Mouse (Mus musculus): ENCODE measurements around the gene Lrp3.
"Not testable (repeated sequence)": the region's sequence is repeated elsewhere in the genome, so short reads cannot be mapped to it uniquely, and the experiment has no call there.

Gene Lrp3

DNA sequence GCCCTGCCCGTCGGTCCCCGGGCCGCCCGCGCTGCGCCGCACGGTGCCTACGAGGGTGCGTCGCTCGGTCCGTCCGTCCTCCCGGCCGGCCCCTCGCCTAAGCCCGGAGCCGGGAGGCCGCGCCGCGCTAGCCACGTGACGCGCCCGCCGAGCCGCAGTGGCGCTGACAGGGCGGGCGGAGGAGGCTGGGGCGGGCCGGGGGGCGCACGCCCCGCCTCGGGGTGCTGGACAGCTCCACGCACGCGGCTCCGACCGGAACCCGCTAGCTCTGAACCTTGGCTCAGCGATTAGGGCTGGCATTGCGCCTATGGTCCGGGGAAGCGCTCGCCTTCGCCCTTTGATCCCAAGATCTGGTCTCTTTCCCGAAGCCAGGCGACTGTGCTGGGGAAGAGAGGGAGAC is at the start of gene Lrp3:
Lrp3 (minus strand) TSS at position 274 of the 400 bp plus-strand sequence.
- peak in 1 of 2 experiments; percentile 69 for DNase-seq (ENCODE audit: low spot score in 2 of 2)

DNA sequence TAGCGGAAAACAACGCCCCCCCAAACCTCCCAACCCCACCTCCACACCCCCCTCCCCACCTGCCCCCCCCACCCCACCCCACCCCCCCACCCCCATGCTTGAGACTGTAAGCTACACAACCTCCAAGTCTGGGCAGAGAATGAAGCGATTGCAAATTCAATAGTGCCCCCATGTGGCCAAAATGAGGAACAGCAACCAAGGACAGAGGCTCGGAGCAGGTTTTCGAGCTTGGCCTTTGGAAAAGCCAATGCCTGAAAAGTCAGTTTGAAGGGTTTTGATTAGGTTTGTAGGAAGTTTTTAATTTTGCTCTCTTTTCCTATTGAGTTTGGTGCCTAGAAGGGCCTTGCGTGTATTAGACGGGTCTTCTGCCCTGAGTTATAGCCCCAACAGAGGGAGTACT is 49.4 kb upstream of the Lrp3 start:
- DNase-seq (ENCODE audit: low spot score in 2 of 2) = peak in 1 of 2 experiments; percentile 49

DNA sequence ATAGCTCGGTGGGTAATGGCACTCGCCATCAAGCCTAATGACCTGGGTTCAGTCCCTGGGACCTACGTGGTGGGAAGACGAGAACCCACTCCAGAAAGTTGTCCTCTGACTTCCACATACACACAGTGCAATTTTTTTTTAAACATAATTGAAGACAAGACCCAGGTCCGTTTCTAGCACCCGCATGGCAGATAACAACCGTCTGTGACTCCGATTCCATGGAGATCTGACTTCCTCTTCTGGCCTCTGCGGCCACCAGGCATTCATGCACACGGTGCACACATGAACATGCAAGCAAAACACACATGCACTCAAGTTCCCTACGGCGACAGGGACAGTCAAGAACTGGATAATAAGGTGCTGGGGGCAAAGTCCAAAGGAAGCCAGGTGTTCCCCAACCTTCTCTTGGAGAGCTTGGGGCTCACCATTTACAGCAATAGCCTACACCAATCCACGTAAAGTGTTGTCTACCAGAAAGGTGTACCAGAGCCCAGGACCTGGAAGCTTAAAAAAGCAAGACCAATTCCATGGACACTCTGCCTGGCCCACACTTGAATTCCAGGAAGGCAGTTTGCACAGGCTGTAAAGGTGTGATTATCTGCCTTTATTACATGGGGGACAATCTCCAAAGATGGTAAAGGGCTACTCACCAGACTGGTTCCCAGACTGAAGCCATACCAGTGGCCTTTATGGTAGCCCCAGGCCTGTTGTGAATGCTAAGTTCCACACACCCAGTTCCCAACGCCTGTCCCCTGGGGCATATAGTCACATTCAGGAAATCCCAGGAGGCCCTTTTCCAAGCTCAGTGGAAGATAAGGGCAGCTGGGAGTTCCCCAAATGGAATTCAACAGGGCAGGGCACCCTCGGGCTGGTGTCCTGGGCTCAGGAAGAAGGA is 48.5 kb upstream of the Lrp3 start:
- DNase-seq (ENCODE audit: low spot score in 2 of 2) = no peak

DNA sequence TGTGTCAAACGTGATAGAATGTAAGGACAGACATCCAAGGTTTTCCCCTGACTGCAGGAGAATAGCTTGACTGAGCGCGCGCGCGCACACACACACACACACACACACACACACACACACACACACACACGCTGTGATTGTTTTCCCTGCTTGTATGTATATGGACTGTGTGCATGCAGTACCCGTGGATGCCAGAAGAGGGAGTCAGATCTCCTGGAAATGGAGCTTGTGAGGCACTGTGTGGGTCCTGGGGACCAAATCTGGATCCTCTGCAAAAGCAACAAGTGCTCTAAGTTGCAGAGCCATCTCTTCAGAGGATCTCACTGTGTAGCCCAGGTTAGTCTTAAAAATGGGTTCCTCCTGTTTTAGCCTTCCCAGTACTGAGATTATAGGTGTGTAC is 44.1 kb upstream of the Lrp3 start:
- no peak for DNase-seq (ENCODE audit: low spot score in 2 of 2)

DNA sequence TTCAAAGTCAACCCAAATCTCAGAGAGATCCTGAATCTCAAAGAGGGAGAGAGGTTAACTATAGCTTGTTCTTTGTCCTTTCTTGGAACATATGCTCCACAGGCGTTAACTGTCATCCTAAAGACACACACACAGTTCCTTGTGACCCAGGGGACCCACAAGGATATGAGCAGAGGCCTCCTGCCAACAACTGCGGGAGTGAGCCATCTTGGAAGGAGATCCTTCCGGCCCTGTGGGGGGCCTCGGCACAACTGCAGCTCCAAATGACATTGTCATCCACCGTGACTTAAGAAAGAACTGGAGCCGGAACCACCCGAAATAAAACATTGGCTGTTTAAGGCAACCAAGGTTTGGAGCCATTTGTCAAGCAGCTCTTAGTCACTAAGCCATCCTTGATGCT is 43.0 kb upstream of the Lrp3 start:
- no peak for DNase-seq (ENCODE audit: low spot score in 2 of 2)

DNA sequence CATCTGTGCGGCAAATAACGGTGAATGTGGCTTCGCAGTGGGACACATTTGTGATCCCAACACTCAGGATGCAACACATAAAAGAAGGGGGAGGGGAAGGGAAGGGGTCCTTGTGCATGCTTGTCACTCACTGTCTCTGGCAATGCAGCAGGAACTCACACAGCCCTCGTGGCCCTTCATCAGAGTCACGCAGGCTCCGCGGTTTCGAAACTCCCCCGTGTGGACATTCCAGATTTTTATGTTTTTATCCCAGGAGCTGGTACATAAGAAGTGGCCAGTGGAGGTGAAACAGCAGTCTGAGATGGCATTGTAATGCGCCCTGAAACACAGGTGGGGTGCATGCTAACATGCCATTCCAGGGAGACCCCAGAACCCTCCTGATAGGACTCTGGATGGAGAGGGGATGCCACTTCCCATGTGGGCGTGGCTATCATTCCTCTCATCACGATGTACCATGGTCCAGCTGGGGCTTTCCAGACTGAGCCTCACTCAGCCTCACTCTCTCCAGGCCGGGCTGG is 36.8 kb upstream of the Lrp3 start:
- DNase-seq (ENCODE audit: low spot score in 2 of 2) = no peak

DNA sequence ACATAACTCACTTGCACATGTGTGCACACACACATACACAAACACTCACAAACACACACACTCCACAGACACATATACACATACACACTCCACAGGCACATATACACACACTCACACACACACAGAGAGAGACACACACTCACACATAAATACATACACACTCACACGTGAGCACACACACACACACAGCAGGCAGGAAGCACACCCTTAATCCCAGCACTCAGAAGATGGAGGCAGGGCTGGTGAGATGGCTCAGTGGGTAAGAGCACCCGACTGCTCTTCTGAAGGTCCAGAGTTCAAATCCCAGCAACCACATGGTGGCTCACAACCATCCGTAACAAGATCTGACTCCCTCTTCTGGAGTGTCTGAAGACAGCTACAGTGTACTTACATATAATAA is 22.6 kb upstream of the Lrp3 start:
- DNase-seq (ENCODE audit: low spot score in 2 of 2) = not testable (repeated sequence)

DNA sequence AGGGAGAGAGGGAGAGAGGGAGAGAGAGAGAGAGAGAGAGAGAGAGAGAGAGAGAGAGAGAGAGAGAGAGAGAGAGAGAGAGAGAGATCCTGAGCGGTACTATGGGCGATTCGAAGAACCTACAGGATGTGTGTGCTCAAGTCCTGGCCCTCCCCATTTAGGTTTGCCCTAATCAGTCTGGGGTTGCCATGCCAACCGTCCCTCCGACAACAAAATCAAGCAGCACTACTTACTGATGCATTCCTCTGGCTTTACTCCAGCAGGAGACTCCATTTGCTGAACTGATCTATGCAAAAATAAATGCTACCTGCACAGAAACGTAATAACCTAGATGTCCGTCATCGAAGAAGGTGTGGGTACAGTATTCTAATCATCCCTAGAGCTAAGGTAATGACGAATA is 20.0 kb upstream of the Lrp3 start:
- DNase-seq (ENCODE audit: low spot score in 2 of 2) = peak; percentile 58 to 71

DNA sequence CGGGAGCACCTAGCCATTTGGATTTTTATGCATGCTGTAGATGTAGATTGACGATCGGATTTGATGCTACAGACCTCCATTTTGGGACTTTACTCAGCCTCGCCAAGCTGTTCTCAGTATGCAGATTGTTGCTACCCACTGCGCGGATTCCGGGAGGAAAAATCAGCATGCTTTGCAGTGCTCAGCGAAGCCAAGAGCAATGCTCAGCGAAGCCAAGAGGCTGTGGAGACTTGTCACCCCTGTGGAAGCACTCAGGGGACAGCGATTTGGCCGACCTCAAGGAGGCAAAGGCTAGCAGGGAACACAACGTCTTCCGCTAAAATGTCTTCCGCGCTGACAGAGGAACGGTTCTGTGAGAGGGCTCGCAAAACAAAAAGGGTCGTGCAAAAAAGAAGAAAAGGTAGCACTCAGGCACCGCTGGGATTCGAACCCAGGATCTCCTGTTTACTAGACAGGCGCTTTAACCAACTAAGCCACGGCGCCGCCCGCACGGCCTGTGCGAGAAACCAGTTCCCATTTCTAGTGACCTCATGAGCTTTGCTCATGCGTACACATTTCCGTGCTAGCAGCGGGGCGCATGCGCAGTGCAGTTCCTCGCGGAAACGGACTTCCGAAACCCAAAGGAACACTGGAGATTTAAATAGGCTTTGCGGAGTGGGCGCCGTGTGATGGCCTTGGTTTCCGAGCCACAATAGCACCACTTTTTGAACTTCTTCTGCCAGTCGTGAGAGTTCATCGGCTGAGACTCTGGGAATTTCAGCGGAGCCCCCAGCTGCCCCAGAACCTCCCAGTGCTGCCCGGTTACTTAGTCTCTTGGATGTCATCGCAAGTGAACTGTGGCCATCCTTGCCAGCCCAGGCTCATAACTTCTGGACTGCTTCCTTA is 19.3 kb upstream of the Lrp3 start:
- DNase-seq (ENCODE audit: low spot score in 2 of 2) = peak; percentile 94 to 99

DNA sequence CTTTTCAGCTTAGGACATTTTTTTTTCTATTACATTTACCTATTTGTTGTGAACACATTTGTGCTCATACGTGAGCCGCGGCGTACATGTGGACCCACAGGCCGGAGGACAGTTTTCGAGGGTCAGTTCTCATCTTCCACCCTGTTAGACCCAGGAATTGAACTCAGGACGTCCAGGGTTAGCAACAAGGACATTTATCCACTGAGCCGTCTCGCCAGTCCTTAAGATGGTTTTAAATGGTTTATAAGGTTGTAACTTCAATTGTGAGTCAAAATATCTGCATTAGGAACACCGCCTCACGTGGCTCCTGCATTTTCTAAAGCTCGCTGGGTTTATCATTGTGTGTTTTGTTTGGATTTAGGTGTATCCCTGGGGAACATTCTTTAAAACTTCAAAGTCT is 18.6 kb upstream of the Lrp3 start:
- no peak for DNase-seq (ENCODE audit: low spot score in 2 of 2)

DNA sequence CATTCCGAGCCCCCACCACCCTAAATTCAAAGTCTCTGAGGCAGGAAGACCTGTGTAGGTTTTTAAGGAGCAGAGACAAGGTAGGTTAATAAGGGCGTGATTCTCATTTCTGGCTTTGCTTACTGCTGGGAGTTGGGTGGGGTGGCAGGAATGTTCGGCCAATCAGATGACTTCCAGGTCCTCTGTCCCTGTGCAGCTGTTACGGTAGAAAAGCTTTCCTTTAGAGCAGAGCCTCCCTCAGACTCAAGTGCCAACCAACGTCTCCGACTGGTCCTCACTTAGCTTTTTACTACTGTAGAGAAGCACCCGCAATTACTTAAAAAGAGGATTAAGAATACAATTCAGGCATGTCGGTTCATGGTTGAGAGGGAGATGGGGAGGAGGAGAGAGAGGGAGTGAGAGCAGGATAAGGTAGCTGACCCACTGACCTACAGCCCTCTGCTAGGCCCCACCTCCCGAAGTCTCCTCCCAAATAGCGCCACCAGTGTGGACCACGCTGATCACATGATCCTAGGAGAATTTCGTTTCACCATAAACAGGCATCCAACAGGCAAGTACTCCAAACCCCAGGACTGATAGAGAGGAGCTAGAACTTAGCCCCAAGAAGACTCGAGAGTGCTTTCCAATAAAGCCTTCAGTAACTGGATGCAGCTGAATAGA is 17.6 kb upstream of the Lrp3 start:
- no peak for DNase-seq (ENCODE audit: low spot score in 2 of 2)

DNA sequence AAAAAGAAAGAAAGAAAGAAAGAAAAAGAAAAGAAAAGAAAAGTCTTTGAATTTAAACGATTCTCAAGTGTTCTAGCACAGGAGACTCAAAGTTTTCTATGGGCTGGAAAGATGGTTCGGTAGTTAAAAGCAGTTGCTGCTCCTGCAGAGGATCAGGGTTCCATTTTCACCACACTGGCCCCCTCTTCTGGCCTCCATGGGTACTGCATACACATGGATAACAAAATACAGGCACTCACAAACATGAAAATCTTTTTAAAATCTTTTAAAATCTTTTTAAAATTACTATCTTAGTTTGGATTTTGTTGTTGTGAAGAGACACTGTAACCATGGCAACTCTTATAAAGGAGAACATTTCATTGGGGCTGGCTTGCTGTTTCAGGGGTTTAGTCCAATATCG is 15.0 kb upstream of the Lrp3 start:
- DNase-seq (ENCODE audit: low spot score in 2 of 2) = no peak

DNA sequence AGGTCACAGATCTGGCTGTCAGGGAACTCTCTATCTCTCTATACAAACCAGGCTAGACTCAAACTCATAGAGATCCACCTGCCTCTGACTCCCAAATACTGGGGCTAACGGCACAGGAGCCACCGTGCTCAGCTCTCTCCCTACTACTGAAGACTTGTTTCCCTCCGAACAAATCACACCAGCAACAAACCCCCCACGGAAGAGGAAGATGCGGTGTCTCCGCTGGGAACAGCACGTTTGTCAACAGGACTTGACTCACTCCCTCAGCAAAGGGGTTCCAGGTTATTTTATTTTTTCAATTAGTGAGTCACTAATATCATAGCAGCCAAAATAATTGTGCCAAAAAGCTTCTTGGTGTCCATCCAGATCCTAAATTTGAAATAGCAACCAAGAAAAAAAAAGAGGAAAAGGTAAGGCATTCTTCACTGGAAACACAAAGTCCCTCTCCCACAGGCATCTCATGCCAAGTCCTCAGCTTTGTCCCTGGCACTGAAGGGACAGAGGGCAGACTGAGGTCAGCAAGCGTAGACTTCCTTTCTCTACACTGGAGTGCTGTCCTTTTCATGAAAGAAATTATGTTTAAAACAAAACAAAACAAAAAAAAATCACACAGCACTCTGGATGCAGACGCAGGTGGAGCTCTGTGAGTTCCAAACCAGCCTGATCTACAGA is 5.5 kb upstream of the Lrp3 start:
- DNase-seq (ENCODE audit: low spot score in 2 of 2) = no peak

DNA sequence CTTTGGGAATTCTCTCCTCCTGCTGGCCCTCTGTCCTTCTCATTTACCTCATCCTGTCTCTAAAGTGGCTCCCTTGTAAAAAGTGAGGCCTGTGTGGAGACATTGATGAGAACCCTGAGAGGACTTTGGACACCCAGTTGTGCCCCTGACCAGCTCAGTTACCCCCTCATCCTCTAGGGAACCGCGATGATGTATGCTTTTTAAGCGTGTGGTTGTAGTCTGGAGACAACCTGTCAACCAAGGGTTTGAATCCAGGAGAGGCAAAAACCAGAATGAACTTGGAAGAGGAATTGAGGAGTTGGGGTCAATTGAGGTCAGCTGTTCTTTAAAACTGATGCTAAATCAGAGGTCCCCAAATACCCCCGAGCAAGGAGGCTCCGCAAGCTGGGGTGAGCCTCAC is 433 bp upstream of the Lrp3 start:
- no peak for DNase-seq (ENCODE audit: low spot score in 2 of 2)

DNA sequence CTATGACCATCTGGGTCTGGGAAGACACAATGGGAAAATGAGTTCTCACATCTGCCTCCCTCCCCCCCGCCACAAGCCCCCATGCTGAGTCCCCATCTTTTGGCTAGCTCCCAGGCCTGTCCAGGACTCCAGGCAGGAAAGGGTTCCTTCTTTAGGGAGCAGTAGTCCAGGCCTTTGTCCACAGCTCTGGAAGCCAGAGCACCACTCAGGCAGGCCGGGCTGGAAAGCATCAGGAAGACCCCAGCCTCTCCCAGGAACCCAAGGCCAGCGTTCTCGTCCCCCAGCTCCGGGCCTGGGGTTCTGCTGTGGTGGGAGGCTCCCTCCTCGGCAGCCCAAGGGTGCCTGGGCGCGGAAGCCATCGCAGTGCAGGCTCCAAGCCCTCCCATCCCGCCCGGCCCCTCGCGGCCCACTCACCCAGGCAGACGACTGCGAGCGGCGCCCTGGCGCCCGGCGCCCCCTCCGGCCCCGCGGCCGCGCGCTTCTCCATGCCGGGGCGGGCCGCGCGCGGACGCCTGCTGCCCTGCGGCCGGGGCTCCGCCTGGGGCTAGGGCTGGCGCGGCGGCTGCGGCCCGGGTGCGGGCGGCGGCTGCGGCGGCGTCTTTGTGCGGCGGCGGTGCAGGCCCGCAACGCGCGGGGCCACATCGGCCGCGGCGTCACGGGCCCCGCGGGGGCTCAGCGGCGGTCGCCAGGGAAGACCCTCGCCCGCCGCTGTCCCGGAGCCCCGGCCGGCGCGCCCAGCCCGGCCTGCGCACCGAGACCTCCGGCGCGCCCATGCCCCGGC is 666 bp downstream of the Lrp3 start:
- DNase-seq (ENCODE audit: low spot score in 2 of 2) = no peak

DNA sequence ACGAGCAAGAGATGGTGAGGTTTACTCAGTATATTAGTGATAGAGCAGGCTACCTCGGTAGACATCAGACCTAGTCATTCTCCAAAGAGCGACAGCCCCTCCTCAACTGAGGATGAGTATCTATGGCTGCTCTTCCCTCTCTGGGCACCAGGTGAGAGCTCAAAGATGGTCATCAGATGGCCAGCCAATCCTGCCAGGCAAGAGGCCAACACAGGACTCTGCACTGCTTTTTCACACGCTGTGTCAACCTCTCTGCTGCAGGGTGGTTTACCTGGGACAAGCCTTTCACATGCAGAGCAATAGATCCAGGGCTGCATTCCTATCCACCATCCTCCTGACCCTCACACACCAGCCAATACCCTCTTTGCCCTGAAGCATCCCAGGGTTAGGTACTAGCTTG is 3.5 kb downstream of the Lrp3 start:
- DNase-seq (ENCODE audit: low spot score in 2 of 2) = no peak

DNA sequence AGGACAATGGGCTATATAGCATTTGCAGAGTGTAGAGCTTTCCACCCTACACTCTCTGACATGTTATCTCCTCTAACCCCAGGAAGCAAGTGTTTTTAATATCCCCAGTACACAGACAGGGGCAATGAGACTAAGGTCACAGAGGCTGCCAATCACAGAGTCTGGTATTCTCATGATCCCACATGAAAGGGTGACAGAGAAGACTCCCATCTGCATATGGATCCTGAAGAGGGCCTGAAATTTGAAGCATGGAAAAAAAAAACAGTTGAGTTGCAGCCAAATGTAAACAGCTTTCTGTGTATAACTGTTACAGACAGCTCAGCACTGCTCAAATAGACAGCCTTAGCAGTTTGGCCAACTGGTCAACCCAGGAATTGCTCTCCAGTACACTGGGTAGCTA is 15.5 kb downstream of the Lrp3 start:
- no peak for DNase-seq (ENCODE audit: low spot score in 2 of 2)

DNA sequence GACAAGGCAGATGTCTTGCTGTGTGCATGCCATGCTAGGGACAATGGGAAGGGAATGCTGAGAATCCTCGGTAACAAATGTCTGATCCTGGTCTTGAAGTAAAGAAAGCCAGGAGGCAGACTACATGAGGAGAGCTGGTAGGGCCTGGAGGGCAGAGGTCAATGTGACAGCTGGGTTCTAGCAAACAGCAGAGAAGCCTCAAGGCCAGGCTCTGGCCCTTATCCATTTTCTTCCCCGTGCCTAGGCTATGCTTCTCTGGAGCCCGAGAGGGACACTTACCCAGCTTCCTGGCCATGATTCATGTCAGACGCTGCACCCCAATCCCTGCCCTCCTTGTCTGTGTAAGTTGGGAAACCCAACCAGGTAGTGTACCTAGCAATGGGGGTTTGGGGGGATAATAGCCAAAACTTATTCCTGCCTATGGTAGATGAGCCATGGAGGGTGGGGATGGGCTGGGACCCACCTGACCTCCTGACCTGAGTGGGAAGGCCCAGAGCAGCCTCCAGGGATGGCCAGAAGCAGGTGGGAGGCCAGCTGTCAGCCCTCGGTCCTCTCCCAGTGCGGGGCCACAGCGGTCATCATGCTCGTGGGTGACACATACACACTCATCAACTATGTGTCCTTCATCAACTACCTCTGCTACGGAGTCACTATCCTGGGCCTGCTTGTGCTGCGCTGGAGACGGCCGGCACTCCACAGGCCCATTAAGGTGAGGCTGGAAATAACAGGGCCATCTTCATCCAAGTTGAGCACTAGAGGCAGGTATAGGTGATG is 16.1 kb downstream of the Lrp3 start:
- no peak for DNase-seq (ENCODE audit: low spot score in 2 of 2)

DNA sequence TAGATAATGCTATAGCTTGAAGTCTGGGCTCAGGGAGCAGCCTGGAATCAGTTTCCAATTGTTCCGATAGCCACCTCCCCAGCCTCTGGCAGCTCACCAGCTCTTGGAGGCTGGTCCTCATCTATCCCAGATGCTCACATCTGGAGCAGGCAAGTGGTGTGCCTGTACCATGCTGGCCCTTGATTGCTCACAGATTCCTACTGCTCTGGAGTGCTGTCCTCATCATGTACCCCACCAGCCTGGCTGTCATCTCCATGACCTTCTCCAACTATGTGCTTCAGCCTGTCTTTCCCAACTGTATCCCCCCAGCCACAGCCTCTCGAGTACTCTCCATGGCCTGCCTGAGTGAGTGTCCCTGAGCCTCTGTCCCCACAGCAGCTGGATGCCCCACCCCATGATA is 18.3 kb downstream of the Lrp3 start:
- no peak for DNase-seq (ENCODE audit: low spot score in 2 of 2)

DNA sequence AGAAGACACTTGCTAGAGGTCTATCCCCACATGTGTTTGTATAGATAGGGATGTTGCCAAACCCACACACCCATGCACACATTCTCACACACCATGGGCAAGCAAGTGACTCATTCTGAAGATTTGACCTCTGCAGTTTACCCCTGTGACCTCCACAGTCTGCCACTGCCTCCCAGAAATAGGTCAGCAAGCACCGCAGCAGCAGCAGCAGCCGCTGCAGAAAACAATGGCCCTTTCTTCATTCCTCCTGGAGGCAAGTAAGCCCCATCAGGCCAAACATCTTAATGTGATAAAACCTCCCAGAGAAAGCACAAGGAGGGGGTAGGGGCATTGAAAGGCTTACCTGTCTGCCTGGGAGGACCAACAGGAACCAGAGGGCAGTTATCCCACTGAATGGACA is 24.0 kb downstream of the Lrp3 start:
- no peak for DNase-seq (ENCODE audit: low spot score in 2 of 2)
